Mouse (Mus musculus) midbrain, embryonic 10.5 days (tissue): ENCODE measurements around the gene Slc34a3. TPM values are rescaled to one million over a fixed set of nuclear protein-coding genes. Genes with fewer than 3 reads are reported as not detected.

ENCODE experiments used
- DNase-seq: peaks from one replicate; pipeline ENCODE4 v3.0.0-alpha.2; 2017; ENCODE audit warnings: low spot score
- H3K27ac ChIP-seq: fragments of 300-500 bp; sonication (generic); replicated peaks from 2 replicates; pipeline ENCODE4 v1.5.1; 2016; ENCODE audit warnings: mild to moderate bottlenecking
- H3K27me3 ChIP-seq: fragments of 300-500 bp; sonication (generic); 2 replicates; pipeline ENCODE4 v1.6.1; 2016; ENCODE audit warnings: low read depth, mild to moderate bottlenecking; ENCODE audit not compliant: poor library complexity, severe bottlenecking
- H3K36me3 ChIP-seq: fragments of 300-500 bp; sonication (generic); 2 replicates; pipeline ENCODE4 v1.6.1; 2016; ENCODE audit warnings: mild to moderate bottlenecking, moderate library complexity
- H3K4me1 ChIP-seq: fragments of 300-500 bp; sonication (generic); 2 replicates; pipeline ENCODE4 v1.6.1; 2016
- H3K4me3 ChIP-seq: fragments of 300-500 bp; sonication (generic); 2 replicates; pipeline ENCODE4 v1.5.1; 2016; ENCODE audit warnings: mild to moderate bottlenecking, moderate library complexity
- H3K9me3 ChIP-seq: fragments of 300-500 bp; sonication (generic); replicated peaks from 2 replicates; pipeline ENCODE4 v1.6.1; 2016; ENCODE audit warnings: mild to moderate bottlenecking
- WGBS: fragments of 180-500 bp; shearing (Covaris S2); methylation state at CpG from one replicate; pipeline ENCODE4 v1.1.7; 2016; 5-methylcytosine and 5-hydroxymethylcytosine counted together
- polyA plus RNA-seq: library from polyadenylated mRNA; unstranded; fragments of >200 nt; fragmentation: Nextera tagmentation; extraction: Ambion mirVana; gene quantifications from 2 replicates; pipeline ENCODE4 v1.2.1, GENCODE M21; 2016

The Slc34a3 gene
- polyA plus RNA-seq, 1 experiment from 2014 or later, result not detected

DNA sequence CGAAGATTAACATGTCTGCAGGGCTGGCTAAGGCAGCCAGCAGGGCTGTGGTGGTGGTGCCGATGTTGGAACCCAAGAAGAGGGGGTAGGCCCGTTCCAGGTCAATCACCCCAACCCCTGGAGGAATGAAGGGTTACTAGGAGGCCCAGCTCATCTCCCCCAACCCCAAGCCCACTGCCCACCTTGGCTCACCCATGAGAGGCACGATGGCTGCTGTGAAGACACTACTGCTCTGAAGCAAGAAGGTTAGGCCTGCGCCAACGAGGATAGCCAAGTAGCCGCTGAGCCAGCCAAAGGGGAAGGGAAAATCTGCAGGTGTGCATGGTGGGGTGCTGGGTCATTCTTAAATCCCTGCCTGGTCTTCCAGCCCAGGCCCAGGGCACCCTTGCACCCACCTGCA, 3.6 kb downstream of the Slc34a3 start:
- Histone ChIP-seq H3K27ac (0 out of 2 replicates have a peak overlapping the region, but pooled peaks have one; percentile 15), H3K36me3 (no peaks in the 10 kb centered on the region), H3K9me3 (no peaks in the 10 kb centered on the region), H3K4me3 (no peak overlapping the region), H3K27me3 (0 out of 2 replicates have a peak, but pooled peaks cover 16% of the 10 kb centered on the region), H3K4me1 (peaks cover 16% of the 10 kb centered on the region)
- 87% methylated on average over 7 of the region's 7 CpGs for WGBS
- DNase-seq, result no peak

DNA sequence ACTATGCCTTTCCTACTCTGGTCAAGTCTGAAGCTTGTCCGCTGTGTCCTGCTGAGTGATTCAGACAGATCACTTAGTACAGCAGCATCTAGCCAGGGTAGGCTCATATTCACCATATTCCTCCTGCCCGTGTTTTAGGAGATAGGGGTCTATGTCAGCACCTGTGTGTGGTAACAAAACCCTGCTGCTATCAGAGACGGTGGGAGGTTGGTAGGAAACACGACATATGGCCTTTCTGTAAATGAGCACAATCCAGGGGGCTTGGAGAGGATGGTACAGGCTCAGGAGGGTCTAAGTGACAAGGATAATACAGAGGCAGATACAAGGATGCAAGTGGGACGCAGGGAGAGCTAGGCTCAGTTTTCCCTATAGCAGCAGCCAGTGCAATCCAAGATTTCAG, 4.6 kb downstream of the Slc34a3 start:
- Histone ChIP-seq H3K27ac (no peak overlapping the region), H3K4me1 (peaks cover 20% of the 10 kb centered on the region), H3K9me3 (no peaks in the 10 kb centered on the region), H3K4me3 (no peak overlapping the region), H3K27me3 (0 out of 2 replicates have a peak, but pooled peaks cover 16% of the 10 kb centered on the region), H3K36me3 (no peaks in the 10 kb centered on the region)
- DNase-seq, result no peak
- 85% methylated on average over 5 of the region's 5 CpGs for WGBS

DNA sequence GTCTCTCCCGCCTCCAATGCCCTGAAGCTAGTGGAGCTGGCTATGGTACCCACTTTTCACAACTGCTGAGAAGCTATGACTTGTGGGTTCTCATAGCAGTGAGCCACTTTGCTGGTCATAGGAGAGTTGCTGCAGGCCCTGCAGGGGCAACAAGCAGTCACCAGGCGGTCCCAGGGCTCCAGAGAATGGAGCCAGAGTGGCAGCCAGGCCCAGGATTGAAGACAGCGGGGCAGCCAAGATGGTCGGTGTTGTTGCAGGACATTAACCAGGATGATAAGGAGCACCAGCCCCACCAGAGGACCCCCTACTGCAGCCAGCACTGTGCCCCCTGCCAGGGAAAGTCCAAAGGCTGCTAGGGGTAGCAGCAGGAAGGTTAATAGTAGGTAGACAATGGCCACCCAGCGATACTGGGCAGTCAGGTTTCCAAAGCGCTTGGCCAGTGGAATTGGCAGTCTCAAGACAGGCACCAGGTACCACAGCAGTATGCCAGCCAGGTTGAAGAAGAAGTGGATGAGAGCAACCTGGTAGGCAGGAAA, 5.1 kb downstream of the Slc34a3 start:
- WGBS, result 72% methylated on average over 6 of the region's 6 CpGs
- Histone ChIP-seq H3K27ac (peak overlapping the region; percentile 77), H3K27me3 (0 out of 2 replicates have a peak, but pooled peaks cover 16% of the 10 kb centered on the region), H3K36me3 (no peaks in the 10 kb centered on the region), H3K4me3 (peak overlapping the region; percentile 41), H3K4me1 (peaks cover 20% of the 10 kb centered on the region), H3K9me3 (no peaks in the 10 kb centered on the region)
- DNase-seq, result no peak

GRCm38 (mm10) chr2:25228431-25228889, 5.7 kb downstream of the Slc34a3 start:
- H3K27me3 ChIP-seq, result 0 out of 2 replicates have a peak, but pooled peaks cover 16% of the 10 kb centered on the region
- H3K36me3 ChIP-seq, result peaks cover 5% of the 10 kb centered on the region; the same call in 1 of the 2 replicates
- H3K9me3 ChIP-seq, result no peaks in the 10 kb centered on the region
- peak; percentile 83 for DNase-seq
- H3K4me3 ChIP-seq, result peak overlapping the region; percentile 41
- under 1% methylated on average over 7 of the region's 7 CpGs for WGBS
- H3K4me1 ChIP-seq, result peaks cover 25% of the 10 kb centered on the region
- peak overlapping the region; percentile 77 for H3K27ac ChIP-seq

DNA sequence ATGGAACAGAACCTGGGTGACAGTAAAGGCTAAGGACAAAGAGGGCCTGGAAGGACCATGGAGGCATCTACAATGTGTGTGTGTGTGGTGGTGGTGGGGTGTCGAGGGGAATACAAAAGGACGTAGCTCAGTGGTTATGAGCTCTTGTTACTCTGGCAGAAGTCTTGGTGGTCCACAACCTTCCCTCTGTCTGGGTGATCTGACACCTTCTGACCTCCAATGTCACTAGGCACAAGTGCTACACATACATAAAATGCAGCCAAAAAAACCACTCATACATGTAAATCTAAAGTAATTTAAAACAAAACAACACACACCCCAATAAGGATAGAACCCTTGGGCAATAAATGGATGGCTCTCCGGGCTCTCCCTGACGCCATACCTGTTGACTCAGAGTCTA, 6.8 kb downstream of the Slc34a3 start:
- H3K9me3 ChIP-seq, result no peaks in the 10 kb centered on the region
- WGBS, result 98% methylated on average over 4 of the region's 4 CpGs
- DNase-seq, result no peak
- H3K4me1 ChIP-seq, result peaks cover 31% of the 10 kb centered on the region
- H3K4me3 ChIP-seq, result no peak overlapping the region
- no peak overlapping the region for H3K27ac ChIP-seq
- peaks cover 13% of the 10 kb centered on the region for H3K36me3 ChIP-seq
- 0 out of 2 replicates have a peak, but pooled peaks cover 16% of the 10 kb centered on the region for H3K27me3 ChIP-seq

DNA sequence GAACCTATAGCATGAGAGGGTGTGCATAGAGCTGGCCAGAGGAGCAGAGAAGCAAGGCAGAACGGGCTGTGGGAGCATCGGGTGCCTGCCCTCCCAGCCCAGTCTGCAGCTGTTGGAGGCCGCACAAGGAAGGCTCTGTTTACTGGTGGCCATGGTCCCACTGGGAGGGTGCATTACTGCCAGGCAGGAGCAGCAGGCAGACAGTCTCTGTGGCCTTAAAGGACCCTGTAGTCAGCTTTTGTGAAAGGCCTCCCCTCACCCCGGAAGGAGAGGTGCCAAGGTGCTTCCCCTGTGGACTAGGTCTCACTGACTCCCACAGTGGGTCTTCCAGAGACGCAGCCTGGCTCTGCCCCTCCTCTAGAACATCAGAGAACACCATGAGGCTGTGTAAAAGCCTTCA, 7.3 kb downstream of the Slc34a3 start:
- Histone ChIP-seq H3K4me1 (peaks cover 33% of the 10 kb centered on the region), H3K4me3 (no peak overlapping the region), H3K27ac (0 out of 2 replicates have a peak overlapping the region, but pooled peaks have one; percentile 25), H3K27me3 (0 out of 2 replicates have a peak, but pooled peaks cover 16% of the 10 kb centered on the region), H3K36me3 (peaks cover 18% of the 10 kb centered on the region), H3K9me3 (no peaks in the 10 kb centered on the region)
- WGBS, result 86% methylated on average over 5 of the region's 5 CpGs
- no peak for DNase-seq

- no peaks in the 10 kb centered on the region for H3K9me3 ChIP-seq
- DNase-seq, result no peak
- H3K27me3 ChIP-seq, result 0 out of 2 replicates have a peak, but pooled peaks cover 7% of the 10 kb centered on the region
- peaks cover 37% of the 10 kb centered on the region for H3K4me1 ChIP-seq
- H3K4me3 ChIP-seq, result peak overlapping the region; percentile 89
- H3K36me3 ChIP-seq, result peaks cover 27% of the 10 kb centered on the region
- peak overlapping the region; percentile 96 for H3K27ac ChIP-seq
- 78% methylated on average over 8 of the region's 8 CpGs for WGBS
Measured at GRCm38 (mm10) chr2:25225811-25226379, 8.3 kb downstream of the Slc34a3 start.

- no peaks in the 10 kb centered on the region for H3K27me3 ChIP-seq
- H3K4me1 ChIP-seq, result peaks cover 37% of the 10 kb centered on the region
- peak overlapping the region; percentile 96 for H3K27ac ChIP-seq
- H3K4me3 ChIP-seq, result peak overlapping the region; percentile 89
- 2% methylated on average over 41 of the region's 41 CpGs for WGBS
- no peaks in the 10 kb centered on the region for H3K9me3 ChIP-seq
- peaks cover 27% of the 10 kb centered on the region for H3K36me3 ChIP-seq
- peak; percentile 98 for DNase-seq
Measured at GRCm38 (mm10) chr2:25224766-25225752, 9.1 kb downstream of the Slc34a3 start.

- no peaks in the 10 kb centered on the region for H3K27me3 ChIP-seq
- peak within 1 kb of the TSS; percentile 96 for H3K27ac ChIP-seq
- H3K36me3 ChIP-seq, result peaks cover 27% of the 10 kb centered on the region
- WGBS, result 0% methylated on average over 17 of the region's 17 CpGs
- H3K9me3 ChIP-seq, result no peaks in the 10 kb centered on the region
- peaks cover 37% of the 10 kb centered on the region for H3K4me1 ChIP-seq
- DNase-seq, result no peak
- H3K4me3 ChIP-seq, result peak within 1 kb of the TSS; percentile 89
Measured at GRCm38 (mm10) chr2:25224492-25224765, 9.7 kb downstream of the Slc34a3 start, which contains the start of gene Tubb4b. Gene Tubb4b, minus strand, starts transcription at chr2:25224702.

GRCm38 (mm10) chr2:25223681-25224491, 10.3 kb downstream of the Slc34a3 start:
- DNase-seq, result no peak
- Histone ChIP-seq H3K36me3 (peaks cover 27% of the 10 kb centered on the region), H3K9me3 (no peaks in the 10 kb centered on the region), H3K4me1 (peaks cover 34% of the 10 kb centered on the region), H3K27me3 (no peaks in the 10 kb centered on the region), H3K4me3 (peak overlapping the region; percentile 89), H3K27ac (peak overlapping the region; percentile 96)
- 3% methylated on average over 53 of the region's 53 CpGs for WGBS

DNA sequence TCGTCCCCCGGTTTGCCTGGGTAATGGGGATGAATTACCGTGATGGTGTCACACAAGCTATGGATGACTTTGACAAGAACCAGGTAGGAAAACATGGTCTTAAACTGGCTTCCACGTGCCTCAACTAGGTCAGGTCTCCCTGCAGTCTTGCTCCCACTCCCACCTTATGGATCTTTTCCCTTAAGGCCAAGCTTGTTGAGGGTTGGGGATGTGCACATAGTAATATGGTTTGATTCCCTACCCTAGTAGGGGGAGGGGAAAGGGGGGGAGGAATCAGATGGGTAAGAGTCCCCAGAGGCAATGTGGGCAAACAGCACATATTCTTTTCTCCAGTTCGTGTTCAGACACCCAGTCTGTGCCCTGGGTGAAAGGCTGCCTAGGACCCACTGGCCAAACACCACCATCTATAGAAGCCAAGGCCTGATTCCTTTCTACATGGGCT, 12.8 kb downstream of the Slc34a3 start:
- no peak overlapping the region for H3K4me3 ChIP-seq
- DNase-seq, result no peak
- peaks cover 27% of the 10 kb centered on the region for H3K36me3 ChIP-seq
- no peak overlapping the region for H3K27ac ChIP-seq
- peaks cover 33% of the 10 kb centered on the region for H3K4me1 ChIP-seq
- no peaks in the 10 kb centered on the region for H3K27me3 ChIP-seq
- 72% methylated on average over 5 of the region's 5 CpGs for WGBS
- H3K9me3 ChIP-seq, result no peaks in the 10 kb centered on the region

DNA sequence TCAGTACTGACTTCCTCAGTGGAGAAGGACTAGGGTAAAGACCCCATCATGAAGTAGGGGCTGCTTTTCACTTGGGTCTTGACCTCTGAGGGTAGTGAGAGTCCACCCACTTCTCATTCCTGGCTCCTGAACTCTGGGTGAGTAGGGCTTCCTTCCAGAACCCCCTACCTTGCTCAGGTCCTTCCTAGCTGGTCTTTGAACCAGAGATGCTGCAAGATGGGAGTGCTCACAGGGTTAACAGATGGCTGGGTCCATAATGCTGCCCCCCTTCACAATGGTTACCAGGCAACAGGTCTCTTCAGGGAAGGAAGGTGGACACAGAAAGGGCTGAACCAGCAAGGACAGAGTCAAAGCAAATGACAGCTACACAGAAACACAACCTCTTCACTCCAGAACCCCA, 15.7 kb downstream of the Slc34a3 start, which contains the start of gene Fam166a:
TSS of gene Fam166a (plus strand) at position 301 of the 400 bp plus-strand sequence.
- no peak within 1 kb of the TSS for H3K4me3 ChIP-seq
- peaks cover 22% of the 10 kb centered on the region for H3K36me3 ChIP-seq
- no peak within 1 kb of the TSS for H3K27ac ChIP-seq
- peaks cover 19% of the 10 kb centered on the region for H3K4me1 ChIP-seq
- DNase-seq, result no peak
- H3K27me3 ChIP-seq, result 0 out of 2 replicates have a peak, but pooled peaks cover 9% of the 10 kb centered on the region
- H3K9me3 ChIP-seq, result no peaks in the 10 kb centered on the region
